In the genomic region with DNA sequence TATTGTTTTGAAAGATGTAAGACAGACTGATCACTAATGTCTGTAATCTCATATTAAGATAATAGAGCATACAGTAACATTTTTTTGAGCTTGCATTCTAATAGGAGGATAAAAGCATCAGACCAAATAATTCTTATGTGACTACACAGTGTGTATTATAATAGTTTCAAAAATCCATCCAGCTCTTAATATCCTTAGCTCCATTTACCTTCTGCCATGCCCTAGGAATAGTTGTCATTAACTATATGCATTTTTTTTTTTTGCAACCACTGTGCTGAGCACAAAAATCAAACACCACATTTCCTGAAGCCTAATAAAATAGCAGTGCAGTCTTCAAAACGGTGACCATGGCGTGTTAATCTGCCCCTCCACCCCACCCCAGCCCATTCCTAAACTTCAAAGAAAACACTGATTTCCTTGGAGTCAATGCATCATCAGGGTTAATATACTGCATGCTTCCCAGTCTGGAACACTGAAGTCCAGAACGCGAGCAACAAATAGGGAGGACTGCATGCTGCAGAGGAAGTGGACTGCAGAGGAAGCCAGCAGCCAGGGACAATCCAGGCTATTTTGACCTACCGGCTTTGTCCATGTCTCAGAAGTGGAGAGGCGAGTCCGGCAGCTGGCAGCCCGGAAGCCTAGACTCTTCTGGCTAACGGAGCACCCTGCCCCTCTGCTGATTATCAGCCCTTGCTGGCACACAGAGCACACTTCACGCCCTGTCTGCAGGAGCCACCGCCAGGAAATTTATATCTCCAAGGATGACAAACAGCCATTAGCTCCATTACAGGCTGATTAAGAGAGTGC, we compare ENCODE assay signal across 7 mouse cellular contexts.
A peak's percentile ranks its signal among the peaks of the same experiment; 100 is the strongest.
DNase-seq lines count a peak whose midpoint lies in the region; ATAC-seq and TF ChIP-seq lines count a peak whose summit lies in the region.

No protein-coding gene starts in this region.

- H3K27ac ChIP-seq in forebrain, postnatal 0 days (ENCODE audit: low read depth, low read length) = no peak overlapping the region; the same call in 1 of the 2 replicates
- peak overlapping the region; percentile 21 for H3K27ac ChIP-seq in hindbrain, embryonic 16.5 days (ENCODE audit: low read depth, low read length)
- peak overlapping the region; percentile 27; the same call in 1 of the 2 replicates for H3K27ac ChIP-seq in liver, embryonic 12.5 days
- H3K27ac ChIP-seq in midbrain, embryonic 16.5 days (ENCODE audit: low read length) = peak overlapping the region; percentile 38; the same call in 1 of the 2 replicates

- 9% methylated on average over 11 of the region's 11 CpGs for WGBS in forebrain, postnatal 0 days
- 20% methylated on average over 11 of the region's 11 CpGs for WGBS in hindbrain, embryonic 16.5 days
- WGBS in liver, embryonic 12.5 days (ENCODE audit: insufficient replicate concordance) = 11% methylated on average over 11 of the region's 11 CpGs
- 13% methylated on average over 11 of the region's 11 CpGs for WGBS in midbrain, embryonic 16.5 days

- H3K4me2 ChIP-seq in forebrain, postnatal 0 days (ENCODE audit: low read depth) = peak overlapping the region; percentile 52
- peak overlapping the region; percentile 57 for H3K4me2 ChIP-seq in hindbrain, embryonic 16.5 days (ENCODE audit: low read length)
- peak overlapping the region; percentile 50 for H3K4me2 ChIP-seq in liver, embryonic 12.5 days
- peak overlapping the region; percentile 52 for H3K4me2 ChIP-seq in midbrain, embryonic 16.5 days (ENCODE audit: low read length)

- peak; percentile 3 to 18 for DNase-seq in adrenal gland, adult 18-20 months (ENCODE audit: low spot score in 2 of 2)
- DNase-seq in adrenal gland, postnatal 14 days = peak; percentile 28
- DNase-seq in forebrain, postnatal 0 days = peak; percentile 31
- DNase-seq in thymus, postnatal 4 days = no peak

- peak overlapping the region; percentile 35 for H3K4me3 ChIP-seq in forebrain, postnatal 0 days (ENCODE audit: low read depth, low read length)
- H3K4me3 ChIP-seq in hindbrain, embryonic 16.5 days (ENCODE audit: low read length) = peak overlapping the region; percentile 35
- peak overlapping the region; percentile 26; the same call in 1 of the 2 replicates for H3K4me3 ChIP-seq in liver, embryonic 12.5 days
- peak overlapping the region; percentile 33 for H3K4me3 ChIP-seq in midbrain, embryonic 16.5 days (ENCODE audit: low read depth, low read length)

- no peaks in the 10 kb centered on the region for H3K27me3 ChIP-seq in forebrain, postnatal 0 days (ENCODE audit: insufficient read depth, low read length)
- no peaks in the 10 kb centered on the region for H3K27me3 ChIP-seq in hindbrain, embryonic 16.5 days (replicated peaks; ENCODE audit: control insufficient read depth, insufficient read depth, low read length)
- H3K27me3 ChIP-seq in liver, embryonic 12.5 days (replicated peaks) = no peaks in the 10 kb centered on the region
- H3K27me3 ChIP-seq in midbrain, embryonic 16.5 days (ENCODE audit: control insufficient read depth, insufficient read depth, low read depth, low read length) = no peaks in the 10 kb centered on the region

- H3K9me3 ChIP-seq in forebrain, postnatal 0 days (ENCODE audit: low read length) = no peaks in the 10 kb centered on the region
- no peaks in the 10 kb centered on the region for H3K9me3 ChIP-seq in hindbrain, embryonic 16.5 days (ENCODE audit: control insufficient read depth, low read length)
- no peaks in the 10 kb centered on the region for H3K9me3 ChIP-seq in liver, embryonic 12.5 days (replicated peaks)
- H3K9me3 ChIP-seq in midbrain, embryonic 16.5 days (replicated peaks; ENCODE audit: control insufficient read depth, low read length, poor library complexity, severe bottlenecking) = no peaks in the 10 kb centered on the region

- TF ChIP-seq CTCF in forebrain, postnatal 0 days (IDR thresholded peaks at IDR 0.05; ENCODE audit: low read depth) = no peak

- ATAC-seq in forebrain, postnatal 0 days = peak; percentile 72
- peak; percentile 76 for ATAC-seq in hindbrain, embryonic 16.5 days
- peak; percentile 51; the same call in 1 of the 2 replicates for ATAC-seq in liver, embryonic 12.5 days
- peak; percentile 88 for ATAC-seq in midbrain, embryonic 16.5 days

- H3K4me1 ChIP-seq in forebrain, postnatal 0 days (ENCODE audit: insufficient read depth) = peaks cover 6% of the 10 kb centered on the region; the same call in 1 of the 2 replicates
- H3K4me1 ChIP-seq in hindbrain, embryonic 16.5 days (ENCODE audit: control insufficient read depth, insufficient read depth, low read depth, low read length) = peaks cover 6% of the 10 kb centered on the region
- H3K4me1 ChIP-seq in liver, embryonic 12.5 days = peaks cover 7% of the 10 kb centered on the region
- no peaks in the 10 kb centered on the region; the same call in none of the 2 replicates for H3K4me1 ChIP-seq in midbrain, embryonic 16.5 days (ENCODE audit: control insufficient read depth, insufficient read depth, low read length)

- H3K36me3 ChIP-seq in forebrain, postnatal 0 days (ENCODE audit: insufficient read depth) = no peaks in the 10 kb centered on the region
- no peaks in the 10 kb centered on the region for H3K36me3 ChIP-seq in hindbrain, embryonic 16.5 days (ENCODE audit: control insufficient read depth, insufficient read depth, low read length)
- no peaks in the 10 kb centered on the region for H3K36me3 ChIP-seq in liver, embryonic 12.5 days
- H3K36me3 ChIP-seq in midbrain, embryonic 16.5 days (ENCODE audit: control insufficient read depth, insufficient read depth, low read length) = no peaks in the 10 kb centered on the region

- peak overlapping the region; percentile 52 for H3K9ac ChIP-seq in forebrain, postnatal 0 days
- H3K9ac ChIP-seq in hindbrain, embryonic 16.5 days (ENCODE audit: low read depth, low read length) = peak overlapping the region; percentile 53; the same call in 1 of the 2 replicates
- H3K9ac ChIP-seq in liver, embryonic 12.5 days = 0 out of 2 replicates have a peak overlapping the region, but pooled peaks have one; percentile 19
- H3K9ac ChIP-seq in midbrain, embryonic 16.5 days (ENCODE audit: low read depth, low read length) = peak overlapping the region; percentile 55
